Mouse (Mus musculus): Measurements from ENCODE around the gene Stmn3. TPM values are rescaled to one million over a fixed set of nuclear protein-coding genes. Genes with fewer than 3 reads are reported as not detected.
A peak's percentile ranks its signal among the peaks of the same experiment; 100 is the strongest.

The Stmn3 gene
- total RNA-seq, 1 experiment from 2014 or later = not detected

DNA sequence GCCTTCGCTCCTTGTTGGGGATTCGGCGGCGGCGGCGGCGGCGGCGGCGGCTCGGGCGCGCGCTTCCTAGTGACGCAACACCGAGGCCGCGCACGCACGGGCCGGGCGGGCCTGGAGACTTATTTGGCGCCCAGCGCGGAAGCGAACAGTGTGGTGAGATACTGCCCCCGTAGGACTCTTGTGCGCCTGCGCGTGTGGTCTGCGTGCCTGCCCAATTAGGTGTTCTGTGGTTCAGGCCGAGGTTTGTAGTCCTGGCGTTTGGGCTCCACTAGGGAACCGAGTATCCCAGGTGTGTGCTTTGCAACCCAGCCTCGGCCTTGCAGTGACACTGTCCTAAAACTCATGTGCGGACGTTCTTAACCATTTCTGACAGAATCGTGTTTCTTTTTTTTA lies 26.3 kb downstream of the Stmn3 start, which contains the start of gene Gmeb2:
Gmeb2 (minus strand) TSS at position 78 of the 393 bp plus-strand sequence.
- ATAC-seq (replicated peaks; ENCODE audit: insufficient number of reproducible peaks, low FRiP score, low TSS enrichment, poor library complexity, severe bottlenecking) = peak; percentile 94

DNA sequence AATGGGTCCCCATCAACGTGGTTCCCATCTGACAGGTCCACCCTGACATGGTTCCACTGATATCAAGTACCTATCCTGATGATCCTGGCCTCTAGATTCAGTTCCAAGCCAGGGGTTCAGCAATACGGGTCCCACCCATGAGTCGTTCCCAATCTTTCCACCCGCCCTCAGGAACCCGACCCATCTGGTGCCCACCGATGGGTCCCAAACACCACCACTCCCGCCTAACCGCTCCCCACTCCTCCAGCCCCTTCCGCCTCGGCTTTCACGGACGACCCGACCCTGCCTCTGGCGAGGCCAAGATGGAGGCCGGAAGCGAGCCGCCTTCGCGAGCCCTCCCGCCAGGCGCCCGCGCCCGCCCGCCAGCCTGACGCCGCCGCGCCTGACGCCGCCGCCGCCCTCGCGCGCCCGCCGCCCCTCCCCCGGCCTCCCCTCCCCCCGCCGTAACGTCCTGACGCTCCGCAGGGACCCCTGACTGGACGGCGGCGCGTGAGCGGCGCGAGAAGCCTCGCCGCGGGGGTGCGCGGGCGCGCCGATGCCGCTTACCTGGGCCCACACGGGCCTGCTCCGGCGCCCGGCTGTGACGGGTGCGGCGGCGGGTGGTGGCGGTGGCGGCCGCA lies 26.9 kb downstream of the Stmn3 start:
- ATAC-seq (replicated peaks; ENCODE audit: insufficient number of reproducible peaks, low FRiP score, low TSS enrichment, poor library complexity, severe bottlenecking) = peak; percentile 41; the same call in 1 of the 2 replicates

GRCm38 (mm10) chr2:181286629-181287337 lies 27.5 kb downstream of the Stmn3 start:
- ATAC-seq (replicated peaks; ENCODE audit: insufficient number of reproducible peaks, low FRiP score, low TSS enrichment, poor library complexity, severe bottlenecking) = no peak

- ATAC-seq (replicated peaks; ENCODE audit: insufficient number of reproducible peaks, low FRiP score, low TSS enrichment, poor library complexity, severe bottlenecking) = no peak
Observed at GRCm38 (mm10) chr2:181279968-181280367, 34.3 kb downstream of the Stmn3 start.

DNA sequence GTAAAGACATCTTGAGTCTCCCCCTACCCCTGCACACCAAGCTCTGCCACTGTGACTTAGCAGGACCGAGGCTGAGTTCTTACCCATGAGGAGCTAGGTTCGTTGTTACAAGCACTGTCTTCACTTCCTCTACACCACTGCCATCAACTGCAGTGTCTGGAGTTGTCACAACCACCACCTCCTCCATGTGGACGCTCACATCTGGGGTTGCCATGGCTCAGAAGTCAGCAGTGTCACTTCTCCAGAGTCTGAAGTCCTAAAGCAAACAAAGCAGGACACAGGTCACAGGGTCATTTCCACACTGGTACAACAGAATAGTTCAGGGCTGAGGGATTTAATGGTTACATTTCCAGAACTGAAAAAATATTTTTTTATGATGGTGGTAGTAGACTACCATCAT lies 36.4 kb downstream of the Stmn3 start:
- ATAC-seq (replicated peaks; ENCODE audit: insufficient number of reproducible peaks, low FRiP score, low TSS enrichment, poor library complexity, severe bottlenecking) = no peak

GRCm38 (mm10) chr2:181276766-181277165 lies 37.5 kb downstream of the Stmn3 start:
- no peak for ATAC-seq (replicated peaks; ENCODE audit: insufficient number of reproducible peaks, low FRiP score, low TSS enrichment, poor library complexity, severe bottlenecking)

DNA sequence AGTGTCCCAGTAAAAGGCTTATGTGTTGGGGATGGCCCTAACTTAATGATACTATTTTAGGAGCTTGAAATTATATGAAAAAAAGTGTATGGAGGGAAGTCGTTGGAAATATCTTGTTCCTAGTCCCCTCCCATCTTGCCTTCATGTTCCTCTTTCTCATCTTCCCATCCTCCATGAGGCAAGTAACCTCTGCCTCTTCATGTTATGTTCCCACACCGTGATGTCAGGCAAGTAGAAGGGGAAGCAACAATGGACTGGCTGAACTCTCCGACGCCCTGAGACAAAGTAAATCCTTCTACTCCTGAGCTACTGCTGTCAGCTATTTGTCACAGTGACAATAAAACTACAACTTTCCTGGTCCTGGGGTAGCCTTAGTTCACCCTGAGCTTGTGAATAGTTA lies 39.7 kb downstream of the Stmn3 start:
- ATAC-seq (replicated peaks; ENCODE audit: insufficient number of reproducible peaks, low FRiP score, low TSS enrichment, poor library complexity, severe bottlenecking) = peak; percentile 92

DNA sequence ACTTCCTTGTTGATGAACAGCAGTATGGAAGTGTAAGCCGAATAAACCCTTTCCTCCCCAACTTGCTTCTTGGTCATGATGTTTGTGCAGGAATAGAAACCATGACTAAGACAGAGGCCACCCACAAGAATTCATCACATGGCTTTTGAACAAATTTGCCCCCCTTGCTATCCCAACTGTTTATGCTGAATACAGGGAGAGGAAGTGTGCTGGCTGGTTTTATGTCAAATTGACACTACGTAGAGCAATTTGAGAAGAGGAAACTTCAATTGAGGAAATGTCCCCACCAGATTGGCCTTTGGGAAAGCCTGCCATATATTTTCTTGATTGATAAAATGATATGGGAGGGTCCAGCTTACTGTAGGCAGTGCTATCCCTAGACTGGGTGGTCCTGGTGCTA lies 40.5 kb downstream of the Stmn3 start:
- ATAC-seq (replicated peaks; ENCODE audit: insufficient number of reproducible peaks, low FRiP score, low TSS enrichment, poor library complexity, severe bottlenecking) = 0 out of 2 replicates have a peak, but pooled peaks have one; percentile 37

- no peak for ATAC-seq (replicated peaks; ENCODE audit: insufficient number of reproducible peaks, low FRiP score, low TSS enrichment, poor library complexity, severe bottlenecking)
Observed at GRCm38 (mm10) chr2:181272092-181272491, 42.2 kb downstream of the Stmn3 start.

DNA sequence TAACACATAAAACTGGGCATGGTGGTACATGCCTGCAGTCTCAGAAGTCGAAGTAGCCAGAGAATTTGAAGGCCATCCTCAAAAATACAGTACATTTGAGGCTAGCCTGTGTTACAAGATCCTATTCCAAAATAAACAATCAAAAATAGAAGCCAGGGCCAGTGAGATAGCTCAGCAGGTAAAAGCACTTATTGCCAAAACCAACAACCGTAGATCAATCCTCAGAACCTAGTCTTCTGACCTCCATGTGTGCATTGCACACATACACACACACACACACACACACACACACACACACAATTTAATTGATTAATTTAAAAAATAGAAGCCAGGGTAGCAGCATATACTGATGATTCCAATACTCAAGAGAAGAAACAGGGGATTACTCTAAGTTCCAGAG lies 47.5 kb downstream of the Stmn3 start:
- ATAC-seq (replicated peaks; ENCODE audit: insufficient number of reproducible peaks, low FRiP score, low TSS enrichment, poor library complexity, severe bottlenecking) = no peak

Other genes starting within 250 kb of the Stmn3 start
- not detected in 3 replicates for gene Kcnq2, start 179.2 kb downstream of the Stmn3 start, total RNA-seq (2017)
- gene Eef1a2, start 157.5 kb downstream of the Stmn3 start, total RNA-seq (2017) = not detected in 3 replicates
- gene Ppdpf, start 127.3 kb downstream of the Stmn3 start, total RNA-seq (2017) = 68.9 to 87.3 TPM (median 84.2 TPM) in 3 replicates
- gene Ptk6, start 111.7 kb downstream of the Stmn3 start, total RNA-seq (2017) = 0.53 to 3.0 TPM (median 1.8 TPM) in 3 replicates
- gene Srms, start 101.3 kb downstream of the Stmn3 start, total RNA-seq (2017) = 0.95 to 1.3 TPM in 2 of 3 replicates, not detected in the other
- 0.39 TPM in 1 of 3 replicates, not detected in the others for gene Fndc11, start 94.5 kb downstream of the Stmn3 start, total RNA-seq (2017)
- gene Helz2, start 72.5 kb downstream of the Stmn3 start, total RNA-seq (2017) = 29.5 to 66.9 TPM (median 36.7 TPM) in 3 replicates
- 25.1 to 36.4 TPM (median 35.7 TPM) in 3 replicates for gene Gmeb2, start 26.5 kb downstream of the Stmn3 start, total RNA-seq (2017)
- gene Rtel1, start 5.2 kb upstream of the Stmn3 start, total RNA-seq (2017) = 34.6 to 46.3 TPM (median 37.2 TPM) in 3 replicates
- 65.6 to 98.9 TPM (median 66.9 TPM) in 3 replicates for gene Zgpat, start 50.4 kb upstream of the Stmn3 start, total RNA-seq (2017)
- gene Arfrp1, start 50.9 kb upstream of the Stmn3 start, total RNA-seq (2017) = 51.2 to 71.0 TPM (median 67.9 TPM) in 3 replicates
- 55.7 to 137 TPM (median 104 TPM) in 3 replicates for gene Lime1, start 65.6 kb upstream of the Stmn3 start, total RNA-seq (2017)
- 2.3 to 4.3 TPM (median 3.8 TPM) in 3 replicates for gene Zbtb46, start 144.9 kb upstream of the Stmn3 start, total RNA-seq (2017)
- gene Abhd16b, start 178.7 kb upstream of the Stmn3 start, total RNA-seq (2017) = not detected in 3 replicates
- gene Tpd52l2, start 182.6 kb upstream of the Stmn3 start, total RNA-seq (2017) = 87.5 to 134 TPM (median 104 TPM) in 3 replicates
- gene Dnajc5, start 206.0 kb upstream of the Stmn3 start, total RNA-seq (2017) = 47.3 to 71.5 TPM (median 52.6 TPM) in 3 replicates

Data from monocyte, adult 5-6 weeks (primary cell).